Mouse (Mus musculus) frontal cortex, postnatal 36 days (tissue): Measurements from ENCODE around the gene Phyhd1.

Experiments used
- DNase-seq, 2 experiments: peaks; one replicate each; pipeline ENCODE4 v3.0.0; 2022; ENCODE audit warnings: low spot score in 2 of 2

The Phyhd1 gene

GRCm38 (mm10) chr2:30265767-30266253 is at the start of gene Phyhd1:
Phyhd1 (plus strand) TSS chr2:30266203.
- DNase-seq: peak; percentile 47 to 64

GRCm38 (mm10) chr2:30216293-30216692 is 49.7 kb upstream of the Phyhd1 start:
- no peak for DNase-seq

GRCm38 (mm10) chr2:30235593-30235992 is 30.4 kb upstream of the Phyhd1 start:
- no peak for DNase-seq

- DNase-seq: no peak
These were observed 29.4 kb upstream of the Phyhd1 start for GRCm38 (mm10) chr2:30236426-30237198.

GRCm38 (mm10) chr2:30237199-30237880 is 28.7 kb upstream of the Phyhd1 start, which contains the start of gene Lrrc8a:
Lrrc8a (plus strand) TSS chr2:30237715.
- DNase-seq: peak; percentile 99

- DNase-seq: peak; percentile 57 to 62
These were observed 28.1 kb upstream of the Phyhd1 start for GRCm38 (mm10) chr2:30237881-30238280.

GRCm38 (mm10) chr2:30238906-30239465 is 27.0 kb upstream of the Phyhd1 start:
- no peak for DNase-seq

- DNase-seq: no peak
These were observed 26.2 kb upstream of the Phyhd1 start for GRCm38 (mm10) chr2:30239777-30240176.

- DNase-seq: no peak
These were observed 25.7 kb upstream of the Phyhd1 start, which contains the start of gene Gm28035 for GRCm38 (mm10) chr2:30240267-30240666. Gm28035 (plus strand) TSS chr2:30240567.

- DNase-seq: no peak
These were observed 23.5 kb upstream of the Phyhd1 start for GRCm38 (mm10) chr2:30242509-30242908.

- no peak for DNase-seq
These were observed 22.6 kb upstream of the Phyhd1 start for GRCm38 (mm10) chr2:30243391-30243790.

GRCm38 (mm10) chr2:30244595-30245178 is 21.3 kb upstream of the Phyhd1 start:
- DNase-seq: no peak

- no peak for DNase-seq
These were observed 19.0 kb upstream of the Phyhd1 start for GRCm38 (mm10) chr2:30247036-30247435.

GRCm38 (mm10) chr2:30247681-30248080 is 18.3 kb upstream of the Phyhd1 start:
- DNase-seq: no peak

- no peak for DNase-seq
These were observed 16.8 kb upstream of the Phyhd1 start for GRCm38 (mm10) chr2:30249182-30249581.

GRCm38 (mm10) chr2:30250166-30251128 is 15.6 kb upstream of the Phyhd1 start:
- DNase-seq: no peak

- DNase-seq: no peak
These were observed 14.4 kb upstream of the Phyhd1 start for GRCm38 (mm10) chr2:30251417-30252104.

GRCm38 (mm10) chr2:30252521-30252920 is 13.5 kb upstream of the Phyhd1 start:
- no peak for DNase-seq

GRCm38 (mm10) chr2:30253809-30254208 is 12.2 kb upstream of the Phyhd1 start:
- DNase-seq: no peak
